Mouse (Mus musculus): ENCODE data around the gene Kat8. TPM values are rescaled to one million over a fixed set of nuclear protein-coding genes. Genes with fewer than 3 reads are reported as not detected.
A peak's percentile ranks its signal among the peaks of the same experiment; 100 is the strongest.

Gene Kat8
- polyA plus RNA-seq, 1 experiment from 2014 or later: 43.5 TPM

GRCm38 (mm10) chr7:127922451-127923275 lies 10.3 kb downstream of the Kat8 start:
- peaks cover 38% of the 10 kb centered on the region for H3K4me1 ChIP-seq
- no peaks in the 10 kb centered on the region for H3K9me3 ChIP-seq (replicated peaks)
- peak overlapping the region; percentile 37; the same call in 1 of the 2 replicates for H3K27ac ChIP-seq
- no peak overlapping the region for H3K9ac ChIP-seq
- WGBS: 75% methylated on average over 6 of the region's 6 CpGs
- no peak overlapping the region for H3K4me3 ChIP-seq (replicated peaks)
- no peak for ATAC-seq (replicated peaks; ENCODE audit: low FRiP score)
- no peaks in the 10 kb centered on the region for H3K27me3 ChIP-seq
- H3K4me2 ChIP-seq: no peak overlapping the region
- peaks cover 76% of the 10 kb centered on the region for H3K36me3 ChIP-seq

GRCm38 (mm10) chr7:127923714-127924113 lies 11.4 kb downstream of the Kat8 start:
- Histone ChIP-seq H3K36me3 (peaks cover 66% of the 10 kb centered on the region), H3K9ac (no peak overlapping the region)
- no peak for ATAC-seq (replicated peaks; ENCODE audit: low FRiP score)

GRCm38 (mm10) chr7:127925252-127925651 lies 12.9 kb downstream of the Kat8 start:
- ATAC-seq (replicated peaks; ENCODE audit: low FRiP score): peak; percentile 80
- Histone ChIP-seq H3K9ac (0 out of 2 replicates have a peak overlapping the region, but pooled peaks have one; percentile 7), H3K4me3 (replicated peaks) (no peak overlapping the region), H3K4me1 (peaks cover 59% of the 10 kb centered on the region), H3K36me3 (peaks cover 64% of the 10 kb centered on the region), H3K9me3 (replicated peaks) (no peaks in the 10 kb centered on the region), H3K4me2 (peak overlapping the region; percentile 8; the same call in 1 of the 2 replicates), H3K27me3 (peaks cover 9% of the 10 kb centered on the region), H3K27ac (peak overlapping the region; percentile 93)
- WGBS: 36% methylated on average over 5 of the region's 5 CpGs

More at GRCm38 (mm10) chr7:127923714-127924113, 11.4 kb downstream of the Kat8 start:
- H3K4me1 ChIP-seq: peaks cover 47% of the 10 kb centered on the region
- H3K9me3 ChIP-seq (replicated peaks): no peaks in the 10 kb centered on the region
- H3K27ac ChIP-seq: peak overlapping the region; percentile 93
- H3K4me2 ChIP-seq: no peak overlapping the region
- 80% methylated on average over 5 of the region's 5 CpGs for WGBS
- peaks cover 2% of the 10 kb centered on the region for H3K27me3 ChIP-seq
- no peak overlapping the region for H3K4me3 ChIP-seq (replicated peaks)

- ATAC-seq (replicated peaks; ENCODE audit: low FRiP score): no peak
- H3K9me3 ChIP-seq (replicated peaks): no peaks in the 10 kb centered on the region
- WGBS: 74% methylated on average over 8 of the region's 8 CpGs
- peaks cover 57% of the 10 kb centered on the region for H3K36me3 ChIP-seq
- H3K4me2 ChIP-seq: peak overlapping the region; percentile 19; the same call in 1 of the 2 replicates
- no peak overlapping the region for H3K4me3 ChIP-seq (replicated peaks)
- H3K4me1 ChIP-seq: peaks cover 65% of the 10 kb centered on the region
- H3K27ac ChIP-seq: peak overlapping the region; percentile 93
- peak overlapping the region; percentile 7; the same call in 1 of the 2 replicates for H3K9ac ChIP-seq
- H3K27me3 ChIP-seq: peaks cover 9% of the 10 kb centered on the region
These were observed 13.8 kb downstream of the Kat8 start for GRCm38 (mm10) chr7:127926066-127926465.

GRCm38 (mm10) chr7:127926846-127927245 lies 14.5 kb downstream of the Kat8 start:
- WGBS: 80% methylated on average over 11 of the region's 11 CpGs
- no peaks in the 10 kb centered on the region for H3K9me3 ChIP-seq (replicated peaks)
- H3K36me3 ChIP-seq: peaks cover 52% of the 10 kb centered on the region
- H3K4me3 ChIP-seq (replicated peaks): no peak overlapping the region
- H3K27me3 ChIP-seq: peaks cover 9% of the 10 kb centered on the region
- H3K27ac ChIP-seq: peak overlapping the region; percentile 93
- H3K4me1 ChIP-seq: peaks cover 73% of the 10 kb centered on the region
- H3K4me2 ChIP-seq: peak overlapping the region; percentile 55
- no peak for ATAC-seq (replicated peaks; ENCODE audit: low FRiP score)
- no peak overlapping the region for H3K9ac ChIP-seq

- 71% methylated on average over 11 of the region's 11 CpGs for WGBS
- peak overlapping the region; percentile 93 for H3K27ac ChIP-seq
- 0 out of 2 replicates have a peak overlapping the region, but pooled peaks have one; percentile 64 for H3K9ac ChIP-seq
These were observed 15.4 kb downstream of the Kat8 start for GRCm38 (mm10) chr7:127927726-127928125.

GRCm38 (mm10) chr7:127928596-127928995 lies 16.3 kb downstream of the Kat8 start:
- peak overlapping the region; percentile 64; the same call in 1 of the 2 replicates for H3K9ac ChIP-seq
- H3K27ac ChIP-seq: peak overlapping the region; percentile 93
- peaks cover 9% of the 10 kb centered on the region for H3K27me3 ChIP-seq
- WGBS: 43% methylated on average over 5 of the region's 5 CpGs
- no peaks in the 10 kb centered on the region for H3K9me3 ChIP-seq (replicated peaks)
- peak overlapping the region; percentile 53 for H3K4me3 ChIP-seq (replicated peaks)
- peaks cover 38% of the 10 kb centered on the region for H3K36me3 ChIP-seq
- ATAC-seq (replicated peaks; ENCODE audit: low FRiP score): no peak
- H3K4me1 ChIP-seq: peaks cover 91% of the 10 kb centered on the region
- peak overlapping the region; percentile 55 for H3K4me2 ChIP-seq

More at GRCm38 (mm10) chr7:127927726-127928125, 15.4 kb downstream of the Kat8 start:
- peak overlapping the region; percentile 55 for H3K4me2 ChIP-seq
- ATAC-seq (replicated peaks; ENCODE audit: low FRiP score): no peak
- no peaks in the 10 kb centered on the region for H3K9me3 ChIP-seq (replicated peaks)
- peaks cover 43% of the 10 kb centered on the region for H3K36me3 ChIP-seq
- H3K4me3 ChIP-seq (replicated peaks): peak overlapping the region; percentile 53
- peaks cover 82% of the 10 kb centered on the region for H3K4me1 ChIP-seq
- peaks cover 9% of the 10 kb centered on the region for H3K27me3 ChIP-seq

GRCm38 (mm10) chr7:127929923-127930322 lies 17.6 kb downstream of the Kat8 start, which contains the start of gene Prss8:
TSS of gene Prss8 (minus strand) at chr7:127930104.
- Histone ChIP-seq H3K9ac (peak within 1 kb of the TSS; percentile 64), H3K9me3 (replicated peaks) (no peaks in the 10 kb centered on the region), H3K4me3 (replicated peaks) (peak within 1 kb of the TSS; percentile 53), H3K27ac (peak within 1 kb of the TSS; percentile 93), H3K36me3 (peaks cover 25% of the 10 kb centered on the region), H3K4me2 (peak within 1 kb of the TSS; percentile 55), H3K4me1 (peaks cover 92% of the 10 kb centered on the region), H3K27me3 (peaks cover 9% of the 10 kb centered on the region)
- 4% methylated on average over 6 of the region's 6 CpGs for WGBS
- ATAC-seq (replicated peaks; ENCODE audit: low FRiP score): peak; percentile 30; the same call in 1 of the 2 replicates

GRCm38 (mm10) chr7:127930636-127931035 lies 18.3 kb downstream of the Kat8 start:
- ATAC-seq (replicated peaks; ENCODE audit: low FRiP score): no peak
- peaks cover 9% of the 10 kb centered on the region for H3K27me3 ChIP-seq
- 0 out of 2 replicates have a peak overlapping the region, but pooled peaks have one; percentile 89 for H3K27ac ChIP-seq
- WGBS: 81% methylated on average over 5 of the region's 5 CpGs
- peaks cover 88% of the 10 kb centered on the region for H3K4me1 ChIP-seq
- H3K36me3 ChIP-seq: peaks cover 18% of the 10 kb centered on the region
- H3K4me2 ChIP-seq: no peak overlapping the region; the same call in 1 of the 2 replicates
- H3K4me3 ChIP-seq (replicated peaks): no peak overlapping the region
- no peak overlapping the region for H3K9ac ChIP-seq
- no peaks in the 10 kb centered on the region for H3K9me3 ChIP-seq (replicated peaks)

- H3K27me3 ChIP-seq: peaks cover 9% of the 10 kb centered on the region
- WGBS: 32% methylated on average over 13 of the region's 13 CpGs
- no peaks in the 10 kb centered on the region for H3K9me3 ChIP-seq (replicated peaks)
- peaks cover 88% of the 10 kb centered on the region for H3K4me1 ChIP-seq
- H3K4me3 ChIP-seq (replicated peaks): no peak overlapping the region
- H3K9ac ChIP-seq: no peak overlapping the region
- peaks cover 9% of the 10 kb centered on the region for H3K36me3 ChIP-seq
- H3K27ac ChIP-seq: peak overlapping the region; percentile 89
- ATAC-seq (replicated peaks; ENCODE audit: low FRiP score): no peak
- H3K4me2 ChIP-seq: peak overlapping the region; percentile 4
These were observed 19.2 kb downstream of the Kat8 start for GRCm38 (mm10) chr7:127931351-127932135.

- Histone ChIP-seq H3K36me3 (no peaks in the 10 kb centered on the region), H3K9ac (0 out of 2 replicates have a peak overlapping the region, but pooled peaks have one; percentile 8), H3K4me2 (peak overlapping the region; percentile 8; the same call in 1 of the 2 replicates), H3K27me3 (peaks cover 9% of the 10 kb centered on the region), H3K27ac (peak overlapping the region; percentile 89), H3K4me1 (peaks cover 80% of the 10 kb centered on the region), H3K4me3 (replicated peaks) (no peak overlapping the region), H3K9me3 (replicated peaks) (no peaks in the 10 kb centered on the region)
- WGBS: 19% methylated on average over 13 of the region's 13 CpGs
- ATAC-seq (replicated peaks; ENCODE audit: low FRiP score): no peak
These were observed 20.1 kb downstream of the Kat8 start for GRCm38 (mm10) chr7:127932273-127933031.
